Mouse (Mus musculus) Patski (cell line): ENCODE measurements around the gene Bank1. TPM values are rescaled to one million over a fixed set of nuclear protein-coding genes. Genes with fewer than 3 reads are reported as not detected.

Source experiments
- ATAC-seq: fragments of 100-300 bp; one replicate; pipeline ENCODE4 v1.8.0; 2021
- CTCF ChIA-PET: fragments of 350-600 bp; sonication (Branson Sonifier 250); formaldehyde crosslinking; loops from one replicate; lab custom pipeline; 2022; ENCODE audit warnings: inconsistent platforms; lab: Charles Lee
- POLR2A ChIA-PET: fragments of 350-600 bp; sonication (Branson Sonifier 250); formaldehyde crosslinking; loops from one replicate; lab custom pipeline; 2022; ENCODE audit warnings: antibody characterized with exemption, inconsistent platforms; lab: Charles Lee
- DNase-seq: peaks from one replicate; pipeline ENCODE4 v3.0.0-alpha.2; 2011; ENCODE audit warnings: low read depth, low spot score
- H3K27me3 ChIP-seq: fragments of 371-371 bp; one replicate; pipeline ENCODE4 v1.5.1; 2021
- CTCF ChIP-seq: fragments of 100-300 bp; IDR thresholded peaks from one replicate; pipeline ENCODE4 v1.5.1; 2021
- in situ Hi-C: fragments of 300-500 bp; cut with MboI; formaldehyde crosslinking; loops from 3 replicates; pipeline ENCODE4 v1.11.1; 2018; ENCODE audit warnings: low pct_unique_long_range_greater_than_20kb, mixed read lengths
- polyA plus RNA-seq: library from polyadenylated mRNA; unstranded; gene quantifications from one replicate; pipeline ENCODE4 v1.2.3, GENCODE M21; 2021

Gene Bank1
- polyA plus RNA-seq, 1 experiment from 2014 or later: 0.28 TPM

- DNase-seq: no peak
- no peak for ATAC-seq
These were observed 290.1 kb downstream of the Bank1 start for GRCm38 (mm10) chr3:136035784-136036183.

GRCm38 (mm10) chr3:136024876-136025275, 301.0 kb downstream of the Bank1 start:
- TF ChIP-seq CTCF: no peak
- in situ Hi-C loops: no loop called here
- DNase-seq (no peak), ATAC-seq (no peak)
- ChIA-PET CTCF (interaction anchor here (1.2 kb wide), 1 partner anchor 12 kb away, joined by 4 read pairs; no protein-coding TSS in a partner anchor), POLR2A (no interaction called here)
- H3K27me3 ChIP-seq: no peaks in the 10 kb centered on the region

More at GRCm38 (mm10) chr3:136035784-136036183, 290.1 kb downstream of the Bank1 start:
- POLR2A ChIA-PET: interaction anchor here (0.7 kb wide), 1 partner anchor 47 kb away, joined by 3 read pairs; no protein-coding TSS in a partner anchor
- CTCF ChIA-PET: interaction anchor here (3.0 kb wide), 1 partner anchor 10 kb away, joined by 6 read pairs; no protein-coding TSS in a partner anchor
- no peak for TF ChIP-seq CTCF
- in situ Hi-C loops: no loop called here
- H3K27me3 ChIP-seq: no peaks in the 10 kb centered on the region

GRCm38 (mm10) chr3:136017517-136017916, 308.3 kb downstream of the Bank1 start:
- no peak for TF ChIP-seq CTCF
- H3K27me3 ChIP-seq: no peaks in the 10 kb centered on the region
- POLR2A ChIA-PET: interaction anchor here (1.3 kb wide), 1 partner anchor 9 kb away, joined by 4 read pairs; no protein-coding TSS in a partner anchor
- CTCF ChIA-PET: interaction anchor here (1.2 to 3.4 kb wide), 3 partner anchors 8 to 12 kb away, joined by 5 to 11 read pairs (median 5); no protein-coding TSS in a partner anchor
- in situ Hi-C loops: no loop called here
- ATAC-seq (no peak), DNase-seq (no peak)

GRCm38 (mm10) chr3:136010616-136011015, 315.2 kb downstream of the Bank1 start:
- H3K27me3 ChIP-seq: no peaks in the 10 kb centered on the region
- in situ Hi-C loops: no loop called here
- no peak for ATAC-seq
- CTCF ChIA-PET: interaction anchor here (1.1 to 2.5 kb wide), 4 partner anchors 10 to 20 kb away, joined by 3 to 7 read pairs (median 4); no protein-coding TSS in a partner anchor
- POLR2A ChIA-PET: interaction anchor here (0.7 to 1.2 kb wide), 2 partner anchors 20 to 944 kb away, joined by 5 to 6 read pairs; no protein-coding TSS in a partner anchor
- no peak for TF ChIP-seq CTCF
- no peak for DNase-seq

- in situ Hi-C loops: no loop called here
- no peaks in the 10 kb centered on the region for H3K27me3 ChIP-seq
- CTCF ChIA-PET: interaction anchor here (1.8 kb wide), 1 partner anchor 17 kb away, joined by 6 read pairs; no protein-coding TSS in a partner anchor
These were observed 318.0 kb downstream of the Bank1 start for GRCm38 (mm10) chr3:136007846-136008245.

GRCm38 (mm10) chr3:136007081-136007828, 318.6 kb downstream of the Bank1 start:
- in situ Hi-C loops: no loop called here
- no peak for TF ChIP-seq CTCF
- no peaks in the 10 kb centered on the region for H3K27me3 ChIP-seq
- ChIA-PET CTCF (interaction anchor here (1.8 kb wide), 1 partner anchor 17 kb away, joined by 6 read pairs; no protein-coding TSS in a partner anchor), POLR2A (no interaction called here)
- DNase-seq (no peak), ATAC-seq (no peak)

More at GRCm38 (mm10) chr3:136007846-136008245, 318.0 kb downstream of the Bank1 start:
- TF ChIP-seq CTCF: no peak
- DNase-seq (no peak), ATAC-seq (no peak)
- POLR2A ChIA-PET: no interaction called here
